Mouse (Mus musculus): ENCODE results near the gene Xlr3c. TPM values are rescaled to one million over a fixed set of nuclear protein-coding genes. Genes with fewer than 3 reads are reported as not detected.
"Not testable (repeated sequence)": the region's sequence is repeated elsewhere in the genome, so short reads cannot be mapped to it uniquely, and the experiment has no call there.

The Xlr3c gene
- polyA plus RNA-seq (2012; rRNA removed) (0.24 and 0.38 TPM in 2 replicates), polyA plus RNA-seq (2014; fragmentation: Nextera tagmentation; extraction: Ambion mirVana) (0.12 and 0.41 TPM in 2 replicates)

DNA sequence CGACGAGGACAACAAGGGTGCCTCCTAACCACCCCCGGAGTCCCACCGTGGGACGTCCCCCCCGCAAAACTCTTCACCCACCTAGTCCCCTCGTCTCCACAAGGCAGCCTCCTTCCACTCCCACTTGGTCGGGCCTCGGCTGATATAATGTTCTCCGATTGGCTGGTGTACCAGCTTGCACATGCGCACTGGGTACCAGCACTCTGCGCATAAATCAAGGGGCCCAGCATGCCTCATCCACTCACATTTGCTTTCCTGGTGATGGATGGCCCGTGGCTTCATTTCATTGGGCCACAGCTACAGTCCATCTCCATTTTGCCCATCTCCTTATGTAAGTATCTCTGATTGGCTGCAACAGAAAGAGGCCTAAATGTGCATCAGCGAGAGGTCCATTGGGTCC lies at the start of gene Xlr3c:
Xlr3c (minus strand) TSS at position 121 of the 400 bp plus-strand sequence.
- H3K4me1 ChIP-seq (ENCODE audit: control insufficient read depth, insufficient read depth, low read length); H3K27ac ChIP-seq (replicated peaks; ENCODE audit: low read depth, low read length); H3K9me3 ChIP-seq (ENCODE audit: control insufficient read depth, low read length); H3K4me3 ChIP-seq (replicated peaks; ENCODE audit: low read length); H3K4me2 ChIP-seq (replicated peaks; ENCODE audit: low read depth, low read length, severe bottlenecking); DNase-seq (ENCODE audit: low spot score); H3K9ac ChIP-seq (ENCODE audit: low read depth, low read length, severe bottlenecking); H3K36me3 ChIP-seq (ENCODE audit: control insufficient read depth, insufficient read depth, low read length); H3K27me3 ChIP-seq (ENCODE audit: control insufficient read depth, insufficient read depth, low read length); ATAC-seq (ENCODE audit: low FRiP score, low read depth): not testable (repeated sequence)
- WGBS: 89% methylated on average over 13 of the region's 14 CpGs

DNA sequence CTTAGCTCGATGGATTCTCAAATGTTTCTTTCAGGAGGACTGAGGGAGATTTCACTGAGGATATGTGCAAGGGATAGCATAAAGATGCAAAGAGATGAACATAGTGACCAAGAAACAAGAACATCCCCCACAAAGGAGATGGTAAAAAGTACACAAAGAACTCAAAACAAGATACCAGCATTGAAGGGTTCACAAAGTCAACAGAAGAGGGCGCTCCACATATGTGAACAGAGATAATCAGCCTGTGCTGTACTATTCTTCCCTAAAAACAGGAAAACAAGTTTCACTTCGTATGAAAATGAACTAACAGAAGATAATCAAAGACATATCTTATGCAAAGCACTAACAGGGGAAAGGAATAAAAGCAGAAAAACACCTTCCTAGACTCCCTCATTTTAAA lies 47.3 kb upstream of the Xlr3c start:
- DNase-seq (ENCODE audit: low spot score): peak; percentile 36
- H3K4me2 ChIP-seq (replicated peaks; ENCODE audit: low read depth, low read length, severe bottlenecking): no peak overlapping the region
- no peaks in the 10 kb centered on the region for H3K27me3 ChIP-seq (ENCODE audit: control insufficient read depth, insufficient read depth, low read length)
- no peak overlapping the region for H3K4me3 ChIP-seq (replicated peaks; ENCODE audit: low read length)
- no peaks in the 10 kb centered on the region for H3K9me3 ChIP-seq (ENCODE audit: control insufficient read depth, low read length)
- no peaks in the 10 kb centered on the region for H3K4me1 ChIP-seq (ENCODE audit: control insufficient read depth, insufficient read depth, low read length)
- H3K27ac ChIP-seq (replicated peaks; ENCODE audit: low read depth, low read length): no peak overlapping the region
- WGBS: 38% methylated on average over 3 of the region's 3 CpGs
- no peak overlapping the region for H3K9ac ChIP-seq (ENCODE audit: low read depth, low read length, severe bottlenecking)
- no peak for ATAC-seq (ENCODE audit: low FRiP score, low read depth)
- H3K36me3 ChIP-seq (ENCODE audit: control insufficient read depth, insufficient read depth, low read length): no peaks in the 10 kb centered on the region
- TF ChIP-seq POLR2A (IDR thresholded peaks at IDR 0.05; ENCODE audit: borderline replicate concordance, extremely low read depth, insufficient read depth, insufficient read length): no peak

DNA sequence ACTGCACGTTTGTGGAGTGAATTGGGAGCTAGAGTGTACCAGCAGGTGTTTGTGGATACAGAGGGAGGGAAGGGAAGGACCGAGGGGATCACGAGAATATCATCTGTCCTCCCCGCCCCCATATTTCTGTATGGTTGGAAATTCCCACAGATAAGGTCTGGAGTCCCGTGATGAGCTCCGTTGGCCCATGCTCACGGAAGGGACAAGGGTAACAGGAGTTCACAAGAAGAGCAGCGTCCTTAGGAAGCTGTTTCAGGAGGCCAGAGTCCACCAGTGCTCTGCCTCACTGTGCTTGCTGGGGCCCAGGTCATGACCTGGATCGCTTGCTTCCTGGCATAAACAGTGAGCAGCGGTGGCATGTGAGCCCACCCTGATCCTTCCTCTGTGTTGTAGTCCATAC lies 30.6 kb upstream of the Xlr3c start:
- not testable (repeated sequence) for H3K9me3 ChIP-seq (ENCODE audit: control insufficient read depth, low read length); H3K4me1 ChIP-seq (ENCODE audit: control insufficient read depth, insufficient read depth, low read length); H3K27ac ChIP-seq (replicated peaks; ENCODE audit: low read depth, low read length); H3K27me3 ChIP-seq (ENCODE audit: control insufficient read depth, insufficient read depth, low read length); H3K4me2 ChIP-seq (replicated peaks; ENCODE audit: low read depth, low read length, severe bottlenecking); DNase-seq (ENCODE audit: low spot score); ATAC-seq (ENCODE audit: low FRiP score, low read depth); H3K9ac ChIP-seq (ENCODE audit: low read depth, low read length, severe bottlenecking); H3K4me3 ChIP-seq (replicated peaks; ENCODE audit: low read length); H3K36me3 ChIP-seq (ENCODE audit: control insufficient read depth, insufficient read depth, low read length)
- 78% methylated on average over 6 of the region's 10 CpGs for WGBS

DNA sequence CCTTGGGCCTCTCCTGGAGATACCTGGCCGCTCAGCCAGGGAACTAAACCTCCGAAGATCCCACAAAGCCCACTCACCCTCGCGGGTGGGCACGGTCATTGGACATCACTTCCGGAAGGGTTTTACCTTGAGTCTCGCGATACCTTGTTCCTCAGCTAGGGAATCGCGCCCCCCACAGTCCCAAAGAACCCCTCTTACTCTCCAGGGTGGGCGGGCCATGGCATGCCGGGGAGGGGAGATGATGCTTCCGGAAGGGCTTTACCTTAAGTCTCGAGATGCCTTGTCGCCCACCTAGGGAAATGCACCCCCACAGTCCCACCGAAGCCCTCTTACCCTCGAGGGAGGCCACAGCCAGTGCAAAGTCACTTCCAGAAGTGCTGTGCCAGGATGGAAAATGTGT lies 27.7 kb upstream of the Xlr3c start, which contains the start of the genes Xlr5a and Xlr5c:
Xlr5a (minus strand) TSS at position 101 of the 400 bp plus-strand sequence.
Xlr5c (minus strand) TSS at position 101 of the 400 bp plus-strand sequence.
- WGBS: 92% methylated on average over 12 of the region's 17 CpGs
- H3K27ac ChIP-seq (replicated peaks; ENCODE audit: low read depth, low read length); H3K9ac ChIP-seq (ENCODE audit: low read depth, low read length, severe bottlenecking); H3K36me3 ChIP-seq (ENCODE audit: control insufficient read depth, insufficient read depth, low read length); DNase-seq (ENCODE audit: low spot score); H3K27me3 ChIP-seq (ENCODE audit: control insufficient read depth, insufficient read depth, low read length); ATAC-seq (ENCODE audit: low FRiP score, low read depth); H3K9me3 ChIP-seq (ENCODE audit: control insufficient read depth, low read length); H3K4me3 ChIP-seq (replicated peaks; ENCODE audit: low read length); H3K4me2 ChIP-seq (replicated peaks; ENCODE audit: low read depth, low read length, severe bottlenecking); H3K4me1 ChIP-seq (ENCODE audit: control insufficient read depth, insufficient read depth, low read length): not testable (repeated sequence)

DNA sequence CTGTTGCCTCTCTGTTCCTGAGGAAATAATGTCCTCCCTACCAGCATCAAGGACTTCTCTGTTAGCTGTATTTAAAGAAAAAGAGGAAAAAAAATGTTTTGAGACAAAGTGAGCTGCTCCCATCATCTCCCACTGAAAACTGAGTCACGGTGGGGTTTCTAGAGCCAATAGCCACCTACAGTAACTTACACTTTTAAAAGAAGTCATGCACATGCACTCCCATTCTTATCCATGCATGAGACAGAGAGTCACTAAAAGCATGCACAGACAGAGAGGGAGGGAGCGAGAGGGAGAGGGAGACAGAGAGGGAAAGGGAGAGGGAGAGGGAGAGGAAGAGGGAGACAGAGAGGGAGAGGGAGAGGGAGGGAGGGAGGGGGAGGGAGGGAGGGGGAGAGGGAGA lies 2.8 kb downstream of the Xlr3c start:
- not testable (repeated sequence) for H3K9me3 ChIP-seq (ENCODE audit: control insufficient read depth, low read length); H3K4me3 ChIP-seq (replicated peaks; ENCODE audit: low read length); H3K4me1 ChIP-seq (ENCODE audit: control insufficient read depth, insufficient read depth, low read length); H3K27me3 ChIP-seq (ENCODE audit: control insufficient read depth, insufficient read depth, low read length); H3K4me2 ChIP-seq (replicated peaks; ENCODE audit: low read depth, low read length, severe bottlenecking); H3K27ac ChIP-seq (replicated peaks; ENCODE audit: low read depth, low read length); H3K36me3 ChIP-seq (ENCODE audit: control insufficient read depth, insufficient read depth, low read length); H3K9ac ChIP-seq (ENCODE audit: low read depth, low read length, severe bottlenecking); DNase-seq (ENCODE audit: low spot score); ATAC-seq (ENCODE audit: low FRiP score, low read depth)
- 70% methylated on average over 1 of the region's 2 CpGs for WGBS

DNA sequence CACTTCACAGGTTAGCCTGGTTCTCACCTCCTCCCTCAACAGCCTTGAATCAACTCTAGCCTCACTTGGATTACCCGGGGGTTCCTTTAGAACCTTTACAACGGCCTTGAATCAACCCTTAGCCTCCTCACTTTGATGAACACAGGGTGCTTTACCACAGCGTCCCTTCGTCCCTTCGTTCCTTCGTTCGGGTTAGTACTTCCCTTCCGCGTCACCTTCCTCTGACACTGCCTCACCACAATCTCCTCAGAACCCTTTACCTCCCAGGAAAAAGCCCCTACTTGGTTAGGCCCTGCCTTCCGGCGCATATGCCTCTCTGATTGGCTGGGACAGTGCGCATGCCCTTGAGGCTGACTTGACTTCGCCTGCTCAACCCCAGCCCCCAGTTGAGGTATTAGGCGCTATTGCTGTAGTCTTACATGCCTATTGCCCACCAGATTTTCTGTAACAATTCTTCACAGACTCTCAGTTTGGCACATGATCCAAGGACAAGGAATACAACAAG lies 22.3 kb downstream of the Xlr3c start, which contains the start of gene Xlr4c:
Xlr4c (minus strand) TSS at position 310 of the 505 bp plus-strand sequence.
- H3K27ac ChIP-seq (replicated peaks; ENCODE audit: low read depth, low read length); H3K27me3 ChIP-seq (ENCODE audit: control insufficient read depth, insufficient read depth, low read length); H3K4me3 ChIP-seq (replicated peaks; ENCODE audit: low read length); H3K9ac ChIP-seq (ENCODE audit: low read depth, low read length, severe bottlenecking); H3K4me1 ChIP-seq (ENCODE audit: control insufficient read depth, insufficient read depth, low read length); H3K9me3 ChIP-seq (ENCODE audit: control insufficient read depth, low read length); ATAC-seq (ENCODE audit: low FRiP score, low read depth); H3K36me3 ChIP-seq (ENCODE audit: control insufficient read depth, insufficient read depth, low read length); H3K4me2 ChIP-seq (replicated peaks; ENCODE audit: low read depth, low read length, severe bottlenecking); DNase-seq (ENCODE audit: low spot score): not testable (repeated sequence)
- 85% methylated on average over 12 of the region's 14 CpGs for WGBS
